Mouse (Mus musculus) liver, embryonic 12.5 days (tissue): Measurements from ENCODE around the gene Amacr. TPM values are rescaled to one million over a fixed set of nuclear protein-coding genes. Genes with fewer than 3 reads are reported as not detected.

Source experiments
- ATAC-seq: fragments of 200-750 bp; cut with Nextera tagmentation; 2 replicates; pipeline ENCODE4 v1.8.0; 2017; ENCODE audit warnings: moderate number of reproducible peaks, mild to moderate bottlenecking, moderate library complexity
- H3K27ac ChIP-seq: fragments of 300-500 bp; sonication (generic); 2 replicates; pipeline ENCODE4 v1.5.1; 2016; ENCODE audit warnings: mild to moderate bottlenecking
- H3K27me3 ChIP-seq: fragments of 300-500 bp; sonication (generic); replicated peaks from 2 replicates; pipeline ENCODE4 v1.6.1; 2016; ENCODE audit warnings: mild to moderate bottlenecking, moderate library complexity
- H3K36me3 ChIP-seq: fragments of 300-500 bp; sonication (generic); 2 replicates; pipeline ENCODE4 v1.6.1; 2016; ENCODE audit warnings: mild to moderate bottlenecking, moderate library complexity
- H3K4me1 ChIP-seq: fragments of 300-500 bp; sonication (generic); 2 replicates; pipeline ENCODE4 v1.6.1; 2016
- H3K4me2 ChIP-seq: fragments of 300-500 bp; sonication (generic); 2 replicates; pipeline ENCODE4 v1.6.1; 2016; ENCODE audit warnings: mild to moderate bottlenecking, moderate library complexity
- H3K4me3 ChIP-seq: fragments of 300-500 bp; sonication (generic); 2 replicates; pipeline ENCODE4 v1.5.1; 2016; ENCODE audit warnings: mild to moderate bottlenecking, moderate library complexity
- H3K9ac ChIP-seq: fragments of 300-500 bp; sonication (generic); 2 replicates; pipeline ENCODE4 v1.6.1; 2016; ENCODE audit warnings: mild to moderate bottlenecking, moderate library complexity
- H3K9me3 ChIP-seq: fragments of 300-500 bp; sonication (generic); replicated peaks from 2 replicates; pipeline ENCODE4 v1.6.1; 2016; ENCODE audit warnings: mild to moderate bottlenecking, moderate library complexity
- WGBS: fragments of 180-500 bp; shearing (Covaris S2); methylation state at CpG from one replicate; pipeline ENCODE4 v1.1.7; 2016; ENCODE audit not compliant: insufficient replicate concordance; 5-methylcytosine and 5-hydroxymethylcytosine counted together
- polyA plus RNA-seq: library from polyadenylated mRNA; unstranded; fragments of >200 nt; fragmentation: Nextera tagmentation; extraction: Ambion mirVana; gene quantifications from 2 replicates; pipeline ENCODE4 v1.2.1, GENCODE M21; 2016

The Amacr gene
- polyA plus RNA-seq, 1 experiment from 2014 or later: 13.7 TPM

DNA sequence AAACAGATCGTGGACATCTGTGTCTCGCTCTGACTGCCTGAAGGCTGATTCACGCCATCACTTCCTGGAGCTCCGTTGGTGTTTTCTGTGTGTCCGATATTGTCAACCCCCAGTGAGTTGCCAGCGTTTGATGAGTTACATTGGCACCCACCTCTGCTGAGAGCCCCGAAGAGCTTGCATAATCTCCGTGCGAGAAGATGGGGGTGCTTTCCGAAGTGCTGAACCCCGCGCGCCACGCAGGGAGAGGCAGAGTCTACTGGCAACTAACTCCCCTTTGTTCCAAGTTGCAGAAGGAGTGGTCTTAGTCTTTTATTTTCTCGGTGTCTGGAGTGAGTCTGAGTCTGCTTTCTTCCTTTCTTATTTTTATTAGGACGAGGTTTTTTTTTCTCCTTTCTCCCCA is 56.2 kb downstream of the Amacr start, which contains the start of gene Rxfp3:
Gene Rxfp3 (minus strand): TSS at position 281 of the 400 bp plus-strand sequence.
- Histone ChIP-seq H3K4me2 (peak within 1 kb of the TSS; percentile 57), H3K4me3 (peak within 1 kb of the TSS; percentile 30), H3K9ac (no peak within 1 kb of the TSS), H3K27me3 (peaks cover 43% of the 10 kb centered on the region), H3K36me3 (no peaks in the 10 kb centered on the region), H3K4me1 (0 out of 2 replicates have a peak, but pooled peaks cover 7% of the 10 kb centered on the region), H3K27ac (no peak within 1 kb of the TSS), H3K9me3 (no peaks in the 10 kb centered on the region)
- no peak for ATAC-seq
- WGBS: 11% methylated on average over 16 of the region's 16 CpGs

DNA sequence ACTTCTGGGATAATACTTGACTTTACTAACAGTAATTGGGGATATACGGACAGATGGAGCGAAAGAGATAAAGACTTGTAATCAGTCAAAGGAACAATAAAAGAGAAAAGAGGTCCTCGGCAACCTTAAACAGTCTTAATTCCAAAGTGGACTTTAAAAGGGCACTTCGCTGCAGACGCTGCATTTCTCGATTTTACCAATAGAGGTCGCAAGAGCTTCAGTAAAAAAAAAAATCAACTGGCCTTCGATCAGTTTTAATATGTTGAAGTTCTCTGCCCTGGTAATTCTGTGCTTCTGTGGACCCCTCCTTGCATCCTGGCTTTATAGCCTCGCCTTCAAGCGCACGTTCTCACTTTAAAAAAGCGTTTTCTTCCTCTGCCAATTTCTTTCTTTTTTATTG is 56.9 kb downstream of the Amacr start:
- no peak for ATAC-seq
- Histone ChIP-seq H3K4me2 (no peak overlapping the region), H3K4me1 (0 out of 2 replicates have a peak, but pooled peaks cover 7% of the 10 kb centered on the region), H3K27me3 (peaks cover 43% of the 10 kb centered on the region), H3K27ac (no peak overlapping the region), H3K9me3 (no peaks in the 10 kb centered on the region), H3K9ac (no peak overlapping the region), H3K36me3 (no peaks in the 10 kb centered on the region), H3K4me3 (no peak overlapping the region)
- 4% methylated on average over 12 of the region's 12 CpGs for WGBS

DNA sequence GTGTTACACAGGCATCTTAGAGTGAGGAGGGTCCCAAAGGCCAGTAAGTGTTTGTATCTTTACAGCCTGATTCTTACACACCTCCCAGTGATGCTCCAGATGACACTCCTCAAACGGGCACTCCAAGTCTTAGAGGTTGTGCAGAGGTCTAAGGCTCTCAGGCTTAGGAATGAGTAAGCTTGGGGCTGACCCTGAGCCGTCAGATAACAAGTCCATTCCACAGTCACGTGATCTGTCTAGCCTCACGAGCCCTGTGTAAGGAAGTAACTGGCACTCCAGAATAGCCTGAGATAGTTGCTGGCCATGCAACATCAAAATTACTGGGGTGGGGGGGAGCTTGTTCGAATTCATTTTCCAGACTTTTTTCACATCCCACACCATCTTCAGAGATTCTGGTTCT is 58.5 kb downstream of the Amacr start:
- no peaks in the 10 kb centered on the region for H3K9me3 ChIP-seq
- H3K4me3 ChIP-seq: no peak overlapping the region
- 0 out of 2 replicates have a peak, but pooled peaks cover 7% of the 10 kb centered on the region for H3K4me1 ChIP-seq
- H3K27ac ChIP-seq: no peak overlapping the region
- H3K27me3 ChIP-seq: peaks cover 32% of the 10 kb centered on the region
- WGBS: 27% methylated on average over 5 of the region's 5 CpGs
- no peak for ATAC-seq
- no peak overlapping the region for H3K9ac ChIP-seq
- no peak overlapping the region for H3K4me2 ChIP-seq
- no peaks in the 10 kb centered on the region for H3K36me3 ChIP-seq

DNA sequence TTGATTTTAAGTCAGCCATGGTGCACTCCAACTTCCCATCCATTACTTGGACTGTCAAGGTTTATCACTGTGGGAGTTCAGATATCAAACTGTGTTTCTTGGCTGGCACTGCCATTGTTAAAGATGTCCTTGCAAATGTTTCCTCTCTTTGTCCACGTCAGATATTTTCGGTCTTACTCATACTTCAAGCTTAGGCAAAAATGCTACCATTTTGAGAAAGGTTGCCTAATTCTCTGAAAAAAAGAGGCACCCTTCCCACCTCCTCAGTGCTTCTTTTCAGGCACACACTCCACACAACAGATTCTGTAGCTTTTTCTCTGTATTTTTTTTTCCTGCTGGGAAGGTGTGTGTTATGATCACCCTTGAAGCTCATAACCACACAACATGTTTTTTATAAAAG is 59.7 kb downstream of the Amacr start:
- 67% methylated on average over 2 of the region's 2 CpGs for WGBS
- Histone ChIP-seq H3K9ac (no peak overlapping the region), H3K36me3 (no peaks in the 10 kb centered on the region), H3K27ac (no peak overlapping the region), H3K4me2 (no peak overlapping the region), H3K4me3 (no peak overlapping the region), H3K27me3 (peaks cover 20% of the 10 kb centered on the region), H3K9me3 (no peaks in the 10 kb centered on the region), H3K4me1 (0 out of 2 replicates have a peak, but pooled peaks cover 6% of the 10 kb centered on the region)
- no peak for ATAC-seq

DNA sequence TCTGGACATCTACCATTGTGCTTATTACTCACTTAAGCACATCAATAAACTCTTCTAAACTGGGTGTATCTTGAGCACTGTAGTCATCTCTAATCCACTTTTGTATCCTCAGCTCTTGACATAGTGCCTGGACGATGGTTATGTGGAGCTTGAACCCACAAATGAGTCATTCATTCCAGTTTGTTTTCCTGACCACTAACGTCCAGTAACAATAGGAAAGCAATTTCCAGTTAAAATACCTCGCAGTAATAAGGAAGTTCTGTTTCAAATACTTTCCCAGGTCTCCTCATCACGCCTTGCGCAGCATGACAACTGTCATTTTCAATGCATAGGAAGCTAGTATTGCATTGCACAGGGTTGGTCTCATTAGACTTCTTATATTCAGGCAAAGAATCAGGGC is 61.3 kb downstream of the Amacr start:
- Histone ChIP-seq H3K9me3 (no peaks in the 10 kb centered on the region), H3K4me1 (no peaks in the 10 kb centered on the region), H3K9ac (no peak overlapping the region), H3K4me2 (no peak overlapping the region), H3K27me3 (peaks cover 4% of the 10 kb centered on the region), H3K4me3 (no peak overlapping the region), H3K36me3 (no peaks in the 10 kb centered on the region), H3K27ac (no peak overlapping the region)
- no peak for ATAC-seq
- 50% methylated on average over 5 of the region's 5 CpGs for WGBS

Other genes starting within 250 kb of the Amacr start
- 0.12 and 0.19 TPM in 2 replicates for gene C1qtnf3, start 29.4 kb upstream of the Amacr start, polyA plus RNA-seq
- 0.04 TPM in 1 of 2 replicates, not detected in the other for gene Slc45a2, start 19.0 kb downstream of the Amacr start, polyA plus RNA-seq
- gene Rxfp3, start 56.2 kb downstream of the Amacr start, polyA plus RNA-seq: 0.16 and 0.21 TPM in 2 replicates
- 0.85 and 0.87 TPM in 2 replicates for gene Adamts12, start 83.0 kb downstream of the Amacr start, polyA plus RNA-seq